Mouse (Mus musculus) hindbrain, embryonic 14.5 days (tissue): ENCODE results near the gene Spdye4c. TPM values are rescaled to one million over a fixed set of nuclear protein-coding genes. Genes with fewer than 3 reads are reported as not detected.

Source experiments
- ATAC-seq: fragments of 200-750 bp; cut with Nextera tagmentation; 2 replicates; pipeline ENCODE4 v1.8.0; 2017; ENCODE audit warnings: moderate number of reproducible peaks, mild to moderate bottlenecking, moderate TSS enrichment, moderate library complexity; ENCODE audit not compliant: low FRiP score
- DNase-seq: peaks from one replicate; pipeline ENCODE4 v3.0.0-alpha.2; 2015; ENCODE audit warnings: low spot score
- H3K27ac ChIP-seq: fragments of 300-500 bp; sonication (generic); 2 replicates; pipeline ENCODE4 v1.5.1; 2014; ENCODE audit warnings: mild to moderate bottlenecking, moderate library complexity
- H3K27me3 ChIP-seq: fragments of 300-500 bp; sonication (generic); 2 replicates; pipeline ENCODE4 v1.6.1; 2014; ENCODE audit warnings: mild to moderate bottlenecking, low read length, mixed read lengths; ENCODE audit not compliant: control insufficient read depth, insufficient read depth
- H3K36me3 ChIP-seq: fragments of 300-500 bp; sonication (generic); replicated peaks from 2 replicates; pipeline ENCODE4 v1.6.1; 2014; ENCODE audit not compliant: control insufficient read depth, insufficient read depth
- H3K4me1 ChIP-seq: fragments of 300-500 bp; sonication (generic); replicated peaks from 2 replicates; pipeline ENCODE4 v1.6.1; 2014; ENCODE audit warnings: antibody characterized with exemption, low read length, mixed read lengths; ENCODE audit not compliant: control insufficient read depth, insufficient read depth
- H3K4me2 ChIP-seq: fragments of 300-500 bp; sonication (generic); replicated peaks from 2 replicates; pipeline ENCODE4 v1.6.1; 2014; ENCODE audit warnings: mild to moderate bottlenecking, moderate library complexity
- H3K4me3 ChIP-seq: fragments of 300-500 bp; sonication (generic); replicated peaks from 2 replicates; pipeline ENCODE4 v1.5.1; 2014; ENCODE audit warnings: mild to moderate bottlenecking, low read length
- H3K9ac ChIP-seq: fragments of 300-500 bp; sonication (generic); 2 replicates; pipeline ENCODE4 v1.6.1; 2014
- H3K9me3 ChIP-seq: fragments of 300-500 bp; sonication (generic); 2 replicates; pipeline ENCODE4 v1.6.1; 2016; ENCODE audit warnings: low read length; ENCODE audit not compliant: control insufficient read depth
- WGBS: fragments of 180-500 bp; shearing (Covaris S2); extraction: QIAGEN DNeasy Blood & Tissue Kit; methylation state at CpG from one replicate; pipeline ENCODE4 v1.1.7; 2014; 5-methylcytosine and 5-hydroxymethylcytosine counted together
- polyA plus RNA-seq: library from polyadenylated mRNA; unstranded; fragments of >200 nt; fragmentation: Nextera tagmentation; extraction: Ambion mirVana; gene quantifications from 2 replicates; pipeline ENCODE4 v1.2.1, GENCODE M21; 2014

Spdye4c gene
- polyA plus RNA-seq, 1 experiment from 2014 or later, result not detected

DNA sequence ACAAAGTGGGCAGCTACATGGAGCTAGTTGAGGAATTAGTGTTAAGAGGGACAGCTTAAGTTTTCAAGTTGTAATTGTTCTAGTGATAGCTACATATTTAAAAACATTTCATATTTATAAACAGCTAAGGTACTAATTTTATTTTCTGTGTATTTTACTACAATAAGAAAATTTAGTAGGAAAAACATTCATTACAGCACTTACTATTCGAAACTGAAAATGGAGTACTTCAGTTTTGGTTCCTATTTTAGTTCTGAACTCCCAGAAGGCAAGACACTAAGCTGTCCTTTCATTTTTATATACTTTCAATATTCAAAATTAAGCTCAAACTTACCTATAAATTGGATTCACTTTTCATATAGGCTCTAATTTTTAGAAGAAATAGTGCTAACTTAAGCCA lies 29.6 kb downstream of the Spdye4c start:
- no peaks in the 10 kb centered on the region for H3K4me1 ChIP-seq
- DNase-seq, result no peak
- no peaks in the 10 kb centered on the region for H3K9me3 ChIP-seq
- 93% methylated on average over 1 of the region's 1 CpGs for WGBS
- H3K27ac ChIP-seq, result no peak overlapping the region
- H3K4me3 ChIP-seq, result no peak overlapping the region
- no peak for ATAC-seq
- H3K4me2 ChIP-seq, result no peak overlapping the region
- peaks cover 95% of the 10 kb centered on the region for H3K36me3 ChIP-seq
- H3K9ac ChIP-seq, result no peak overlapping the region
- H3K27me3 ChIP-seq, result no peaks in the 10 kb centered on the region

Other genes starting within 250 kb of the Spdye4c start
- gene Anapc1, start 96.2 kb downstream of the Spdye4c start, polyA plus RNA-seq, result 55.7 and 55.8 TPM in 2 replicates
- gene Mertk, start 107.7 kb downstream of the Spdye4c start, polyA plus RNA-seq, result 2.2 and 2.6 TPM in 2 replicates
- gene Tmem87b, start 226.9 kb downstream of the Spdye4c start, polyA plus RNA-seq, result 35.6 and 35.9 TPM in 2 replicates